Mouse (Mus musculus) cortical plate, adult 2 months (tissue): ENCODE data around the gene Dnaic1.

Experiments used
- CTCF ChIP-seq: fragments of 200-500 bp; IDR thresholded peaks from 2 replicates; pipeline ENCODE4 v1.5.1; 2011; ENCODE audit warnings: mild to moderate bottlenecking, control low read depth, low read length; ENCODE audit not compliant: insufficient read depth; ENCODE audit errors: extremely low read depth
- POLR2A ChIP-seq: fragments of 200-500 bp; IDR thresholded peaks from 2 replicates; pipeline ENCODE4 v1.6.1; 2011; ENCODE audit warnings: mild to moderate bottlenecking, low read length, control low read depth; ENCODE audit not compliant: insufficient read depth; ENCODE audit errors: extremely low read depth

DNA sequence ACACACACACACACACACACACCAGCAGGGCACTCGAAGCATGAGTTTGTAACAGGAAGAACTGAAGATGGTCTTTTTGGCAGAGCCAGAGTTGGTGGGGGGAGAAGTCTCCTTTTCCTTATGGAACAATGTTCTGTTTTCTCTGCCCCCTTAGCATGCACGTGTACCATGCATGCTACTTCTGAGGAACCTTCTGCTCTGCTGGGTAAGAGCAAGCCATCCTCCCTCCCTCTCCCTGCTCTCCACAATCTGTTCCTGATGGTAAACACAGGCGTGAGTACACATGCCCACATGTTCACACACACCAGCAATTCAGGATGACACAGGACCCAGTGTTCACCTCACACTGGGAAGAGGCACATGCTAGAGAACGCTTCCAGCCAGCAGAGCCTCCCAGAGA, 111.6 kb downstream of the Dnaic1 start:
- TF ChIP-seq POLR2A (no peak), CTCF (no peak)
